Mouse (Mus musculus) liver, adult 2 months (tissue): Measurements from ENCODE around the gene Sptbn2.

Source experiments
- CTCF ChIP-seq: fragments of 200-500 bp; IDR thresholded peaks from 2 replicates; pipeline ENCODE4 v1.5.1; 2011; ENCODE audit warnings: low read depth, low read length, control low read depth
- POLR2A ChIP-seq: fragments of 200-500 bp; IDR thresholded peaks from 2 replicates; pipeline ENCODE4 v1.6.1; 2011; ENCODE audit warnings: low read length, control low read depth; ENCODE audit not compliant: insufficient read depth; ENCODE audit errors: extremely low read depth

GRCm38 (mm10) chr19:4733052-4733451, 22.1 kb downstream of the Sptbn2 start:
- no peak for TF ChIP-seq POLR2A
- TF ChIP-seq CTCF = no peak
